Mouse (Mus musculus) liver, embryonic 12.5 days (tissue): ENCODE data around the gene Prdx3. TPM values are rescaled to one million over a fixed set of nuclear protein-coding genes. Genes with fewer than 3 reads are reported as not detected.

Experiments
- ATAC-seq: fragments of 200-750 bp; cut with Nextera tagmentation; 2 replicates; pipeline ENCODE4 v1.8.0; 2017; ENCODE audit warnings: moderate number of reproducible peaks, mild to moderate bottlenecking, moderate library complexity
- H3K27ac ChIP-seq: fragments of 300-500 bp; sonication (generic); 2 replicates; pipeline ENCODE4 v1.5.1; 2016; ENCODE audit warnings: mild to moderate bottlenecking
- H3K27me3 ChIP-seq: fragments of 300-500 bp; sonication (generic); replicated peaks from 2 replicates; pipeline ENCODE4 v1.6.1; 2016; ENCODE audit warnings: mild to moderate bottlenecking, moderate library complexity
- H3K36me3 ChIP-seq: fragments of 300-500 bp; sonication (generic); 2 replicates; pipeline ENCODE4 v1.6.1; 2016; ENCODE audit warnings: mild to moderate bottlenecking, moderate library complexity
- H3K4me1 ChIP-seq: fragments of 300-500 bp; sonication (generic); 2 replicates; pipeline ENCODE4 v1.6.1; 2016
- H3K4me2 ChIP-seq: fragments of 300-500 bp; sonication (generic); 2 replicates; pipeline ENCODE4 v1.6.1; 2016; ENCODE audit warnings: mild to moderate bottlenecking, moderate library complexity
- H3K4me3 ChIP-seq: fragments of 300-500 bp; sonication (generic); 2 replicates; pipeline ENCODE4 v1.5.1; 2016; ENCODE audit warnings: mild to moderate bottlenecking, moderate library complexity
- H3K9ac ChIP-seq: fragments of 300-500 bp; sonication (generic); 2 replicates; pipeline ENCODE4 v1.6.1; 2016; ENCODE audit warnings: mild to moderate bottlenecking, moderate library complexity
- H3K9me3 ChIP-seq: fragments of 300-500 bp; sonication (generic); replicated peaks from 2 replicates; pipeline ENCODE4 v1.6.1; 2016; ENCODE audit warnings: mild to moderate bottlenecking, moderate library complexity
- WGBS: fragments of 180-500 bp; shearing (Covaris S2); methylation state at CpG from one replicate; pipeline ENCODE4 v1.1.7; 2016; ENCODE audit not compliant: insufficient replicate concordance; 5-methylcytosine and 5-hydroxymethylcytosine counted together
- polyA plus RNA-seq: library from polyadenylated mRNA; unstranded; fragments of >200 nt; fragmentation: Nextera tagmentation; extraction: Ambion mirVana; gene quantifications from 2 replicates; pipeline ENCODE4 v1.2.1, GENCODE M21; 2016

Prdx3 gene
- 417 TPM in 2 replicates for polyA plus RNA-seq

GRCm38 (mm10) chr19:60874064-60874694 lies at the start of gene Prdx3:
Gene Prdx3 (minus strand): TSS chr19:60874556.
- Histone ChIP-seq H3K4me3 (peak within 1 kb of the TSS; percentile 92), H3K9me3 (no peaks in the 10 kb centered on the region), H3K9ac (peak within 1 kb of the TSS; percentile 91), H3K4me2 (peak within 1 kb of the TSS; percentile 76), H3K27me3 (no peaks in the 10 kb centered on the region), H3K36me3 (peaks cover 38% of the 10 kb centered on the region), H3K27ac (peak within 1 kb of the TSS; percentile 96), H3K4me1 (peaks cover 48% of the 10 kb centered on the region)
- WGBS = under 1% methylated on average over 28 of the region's 28 CpGs
- peak; percentile 92 for ATAC-seq

GRCm38 (mm10) chr19:60916869-60917570 lies 42.7 kb upstream of the Prdx3 start:
- no peak for ATAC-seq
- 61% methylated on average over 6 of the region's 6 CpGs for WGBS
- no peaks in the 10 kb centered on the region for H3K27me3 ChIP-seq
- no peak overlapping the region for H3K9ac ChIP-seq
- H3K27ac ChIP-seq = no peak overlapping the region
- H3K4me2 ChIP-seq = no peak overlapping the region
- H3K4me1 ChIP-seq = peaks cover 8% of the 10 kb centered on the region
- H3K36me3 ChIP-seq = no peaks in the 10 kb centered on the region
- H3K9me3 ChIP-seq = no peaks in the 10 kb centered on the region
- no peak overlapping the region for H3K4me3 ChIP-seq

- no peak overlapping the region for H3K27ac ChIP-seq
- H3K4me3 ChIP-seq = no peak overlapping the region
- no peaks in the 10 kb centered on the region for H3K36me3 ChIP-seq
- H3K27me3 ChIP-seq = no peaks in the 10 kb centered on the region
- H3K9ac ChIP-seq = no peak overlapping the region
- peaks cover 8% of the 10 kb centered on the region for H3K4me1 ChIP-seq
- ATAC-seq = no peak
- H3K9me3 ChIP-seq = no peaks in the 10 kb centered on the region
- no peak overlapping the region for H3K4me2 ChIP-seq
- WGBS = 15% methylated on average over 3 of the region's 3 CpGs
Observed at GRCm38 (mm10) chr19:60915862-60916261, 41.5 kb upstream of the Prdx3 start.

- H3K27me3 ChIP-seq = no peaks in the 10 kb centered on the region
- no peak overlapping the region for H3K4me3 ChIP-seq
- H3K9ac ChIP-seq = no peak overlapping the region
- no peaks in the 10 kb centered on the region for H3K36me3 ChIP-seq
- H3K4me1 ChIP-seq = peaks cover 8% of the 10 kb centered on the region
- ATAC-seq = no peak
- whole genome bisulfite sequencing = 47% methylated on average over 4 of the region's 4 CpGs
- no peak overlapping the region for H3K4me2 ChIP-seq
- no peaks in the 10 kb centered on the region for H3K9me3 ChIP-seq
- no peak overlapping the region for H3K27ac ChIP-seq
Observed at GRCm38 (mm10) chr19:60915236-60915635, 40.9 kb upstream of the Prdx3 start.

- Histone ChIP-seq H3K4me1 (peaks cover 8% of the 10 kb centered on the region), H3K36me3 (no peaks in the 10 kb centered on the region), H3K4me2 (no peak overlapping the region), H3K27ac (no peak overlapping the region), H3K27me3 (no peaks in the 10 kb centered on the region), H3K9me3 (no peaks in the 10 kb centered on the region), H3K9ac (no peak overlapping the region), H3K4me3 (no peak overlapping the region)
- no peak for ATAC-seq
- WGBS = 62% methylated on average over 2 of the region's 2 CpGs
Observed at GRCm38 (mm10) chr19:60911653-60912052, 37.3 kb upstream of the Prdx3 start.

GRCm38 (mm10) chr19:60910304-60910703 lies 35.9 kb upstream of the Prdx3 start:
- no peaks in the 10 kb centered on the region for H3K9me3 ChIP-seq
- ATAC-seq = no peak
- no peak overlapping the region for H3K4me2 ChIP-seq
- no peak overlapping the region for H3K4me3 ChIP-seq
- H3K27me3 ChIP-seq = no peaks in the 10 kb centered on the region
- no peaks in the 10 kb centered on the region for H3K4me1 ChIP-seq
- H3K36me3 ChIP-seq = no peaks in the 10 kb centered on the region
- H3K27ac ChIP-seq = no peak overlapping the region
- H3K9ac ChIP-seq = no peak overlapping the region

- H3K27me3 ChIP-seq = no peaks in the 10 kb centered on the region
- no peak overlapping the region for H3K4me2 ChIP-seq
- ATAC-seq = no peak
- no peaks in the 10 kb centered on the region for H3K36me3 ChIP-seq
- WGBS = 74% methylated on average over 5 of the region's 5 CpGs
- H3K9me3 ChIP-seq = no peaks in the 10 kb centered on the region
- H3K27ac ChIP-seq = no peak overlapping the region
- no peak overlapping the region for H3K4me3 ChIP-seq
- H3K4me1 ChIP-seq = no peaks in the 10 kb centered on the region
- no peak overlapping the region for H3K9ac ChIP-seq
Observed at GRCm38 (mm10) chr19:60905477-60905876, 31.1 kb upstream of the Prdx3 start.

- Histone ChIP-seq H3K9me3 (no peaks in the 10 kb centered on the region), H3K9ac (no peak overlapping the region), H3K4me3 (no peak overlapping the region), H3K27me3 (no peaks in the 10 kb centered on the region), H3K27ac (no peak overlapping the region), H3K4me1 (no peaks in the 10 kb centered on the region), H3K36me3 (no peaks in the 10 kb centered on the region), H3K4me2 (no peak overlapping the region)
- WGBS = 67% methylated on average over 1 of the region's 1 CpGs
- ATAC-seq = no peak
Observed at GRCm38 (mm10) chr19:60903971-60904370, 29.6 kb upstream of the Prdx3 start.

- H3K36me3 ChIP-seq = no peaks in the 10 kb centered on the region
- ATAC-seq = no peak
- no peak overlapping the region for H3K27ac ChIP-seq
- 70% methylated on average over 1 of the region's 1 CpGs for WGBS
- no peak overlapping the region for H3K4me3 ChIP-seq
- no peak overlapping the region for H3K4me2 ChIP-seq
- H3K9me3 ChIP-seq = no peaks in the 10 kb centered on the region
- no peak overlapping the region for H3K9ac ChIP-seq
- no peaks in the 10 kb centered on the region for H3K27me3 ChIP-seq
- H3K4me1 ChIP-seq = no peaks in the 10 kb centered on the region
Observed at GRCm38 (mm10) chr19:60903139-60903538, 28.8 kb upstream of the Prdx3 start.

GRCm38 (mm10) chr19:60895251-60895880 lies 21.0 kb upstream of the Prdx3 start:
- no peak overlapping the region for H3K4me2 ChIP-seq
- H3K27ac ChIP-seq = no peak overlapping the region
- 34% methylated on average over 3 of the region's 3 CpGs for WGBS
- H3K27me3 ChIP-seq = peaks cover 6% of the 10 kb centered on the region
- H3K4me1 ChIP-seq = peaks cover 13% of the 10 kb centered on the region
- no peak overlapping the region for H3K9ac ChIP-seq
- no peak for ATAC-seq
- H3K4me3 ChIP-seq = no peak overlapping the region
- H3K9me3 ChIP-seq = no peaks in the 10 kb centered on the region
- no peaks in the 10 kb centered on the region for H3K36me3 ChIP-seq

- Histone ChIP-seq H3K27ac (no peak overlapping the region), H3K4me3 (no peak overlapping the region), H3K36me3 (no peaks in the 10 kb centered on the region), H3K9me3 (no peaks in the 10 kb centered on the region), H3K27me3 (peaks cover 6% of the 10 kb centered on the region), H3K4me2 (peak overlapping the region; percentile 99), H3K9ac (no peak overlapping the region), H3K4me1 (peaks cover 37% of the 10 kb centered on the region)
- no peak for ATAC-seq
- 9% methylated on average over 1 of the region's 1 CpGs for WGBS
Observed at GRCm38 (mm10) chr19:60891934-60892547, 17.7 kb upstream of the Prdx3 start.

- Histone ChIP-seq H3K27me3 (peaks cover 6% of the 10 kb centered on the region), H3K9me3 (no peaks in the 10 kb centered on the region), H3K4me2 (peak overlapping the region; percentile 99), H3K36me3 (no peaks in the 10 kb centered on the region), H3K4me3 (peak overlapping the region; percentile 89), H3K4me1 (peaks cover 43% of the 10 kb centered on the region), H3K9ac (peak overlapping the region; percentile 96), H3K27ac (no peak overlapping the region)
- ATAC-seq = no peak
- 21% methylated on average over 4 of the region's 5 CpGs for WGBS
Observed at GRCm38 (mm10) chr19:60891123-60891470, 16.7 kb upstream of the Prdx3 start.
